Mouse (Mus musculus) kidney, adult 18-20 months (tissue): ENCODE measurements around the gene Slc44a5.

ENCODE experiments used
- DNase-seq: peaks from one replicate; pipeline ENCODE4 v3.0.0; 2021

The Slc44a5 gene

GRCm38 (mm10) chr3:153973171-153973948, at the start of gene Slc44a5:
Slc44a5 (plus strand) TSS chr3:153973436.
- no peak for DNase-seq

GRCm38 (mm10) chr3:153926333-153926732, 46.9 kb upstream of the Slc44a5 start:
- no peak for DNase-seq

GRCm38 (mm10) chr3:153929526-153929925, 43.7 kb upstream of the Slc44a5 start:
- DNase-seq: no peak

- DNase-seq: no peak
These were observed 40.8 kb upstream of the Slc44a5 start for GRCm38 (mm10) chr3:153932461-153932860.

GRCm38 (mm10) chr3:153935878-153936277, 37.4 kb upstream of the Slc44a5 start:
- DNase-seq: no peak

- DNase-seq: peak; percentile 52
These were observed 36.0 kb upstream of the Slc44a5 start for GRCm38 (mm10) chr3:153937116-153937810.

- DNase-seq: no peak
These were observed 33.2 kb upstream of the Slc44a5 start for GRCm38 (mm10) chr3:153940021-153940420.

- no peak for DNase-seq
These were observed 32.8 kb upstream of the Slc44a5 start for GRCm38 (mm10) chr3:153940486-153940885.

- DNase-seq: no peak
These were observed 31.6 kb upstream of the Slc44a5 start for GRCm38 (mm10) chr3:153941613-153942012.

GRCm38 (mm10) chr3:153943003-153943640, 30.1 kb upstream of the Slc44a5 start:
- no peak for DNase-seq

GRCm38 (mm10) chr3:153943901-153944334, 29.3 kb upstream of the Slc44a5 start:
- DNase-seq: no peak

- DNase-seq: peak; percentile 99
These were observed 28.8 kb upstream of the Slc44a5 start, which contains the start of gene Acadm for GRCm38 (mm10) chr3:153944335-153944990. Acadm (minus strand) TSS chr3:153944632.

GRCm38 (mm10) chr3:153947271-153947670, 26.0 kb upstream of the Slc44a5 start:
- no peak for DNase-seq

GRCm38 (mm10) chr3:153948176-153948575, 25.1 kb upstream of the Slc44a5 start:
- DNase-seq: no peak

GRCm38 (mm10) chr3:153957916-153958315, 15.3 kb upstream of the Slc44a5 start:
- DNase-seq: no peak

GRCm38 (mm10) chr3:153959035-153959730, 14.1 kb upstream of the Slc44a5 start:
- no peak for DNase-seq

GRCm38 (mm10) chr3:153959731-153960207, 13.5 kb upstream of the Slc44a5 start:
- DNase-seq: no peak

GRCm38 (mm10) chr3:153960884-153961283, 12.4 kb upstream of the Slc44a5 start:
- DNase-seq: no peak

GRCm38 (mm10) chr3:153961632-153962389, 11.4 kb upstream of the Slc44a5 start:
- DNase-seq: no peak

- no peak for DNase-seq
These were observed 5.8 kb upstream of the Slc44a5 start for GRCm38 (mm10) chr3:153967447-153967846.

GRCm38 (mm10) chr3:153968549-153968948, 4.7 kb upstream of the Slc44a5 start:
- no peak for DNase-seq
